Mouse (Mus musculus) hindbrain, embryonic 14.5 days (tissue): ENCODE measurements around the gene Gm4792. TPM values are rescaled to one million over a fixed set of nuclear protein-coding genes. Genes with fewer than 3 reads are reported as not detected.
A peak's percentile ranks its signal among the peaks of the same experiment; 100 is the strongest.

Experiments
- ATAC-seq: fragments of 200-750 bp; cut with Nextera tagmentation; 2 replicates; pipeline ENCODE4 v1.8.0; 2017; ENCODE audit warnings: moderate number of reproducible peaks, mild to moderate bottlenecking, moderate TSS enrichment, moderate library complexity; ENCODE audit not compliant: low FRiP score
- DNase-seq: peaks from one replicate; pipeline ENCODE4 v3.0.0-alpha.2; 2015; ENCODE audit warnings: low spot score
- H3K27ac ChIP-seq: fragments of 300-500 bp; sonication (generic); 2 replicates; pipeline ENCODE4 v1.5.1; 2014; ENCODE audit warnings: mild to moderate bottlenecking, moderate library complexity
- H3K27me3 ChIP-seq: fragments of 300-500 bp; sonication (generic); 2 replicates; pipeline ENCODE4 v1.6.1; 2014; ENCODE audit warnings: mild to moderate bottlenecking, low read length, mixed read lengths; ENCODE audit not compliant: control insufficient read depth, insufficient read depth
- H3K36me3 ChIP-seq: fragments of 300-500 bp; sonication (generic); replicated peaks from 2 replicates; pipeline ENCODE4 v1.6.1; 2014; ENCODE audit not compliant: control insufficient read depth, insufficient read depth
- H3K4me1 ChIP-seq: fragments of 300-500 bp; sonication (generic); replicated peaks from 2 replicates; pipeline ENCODE4 v1.6.1; 2014; ENCODE audit warnings: antibody characterized with exemption, low read length, mixed read lengths; ENCODE audit not compliant: control insufficient read depth, insufficient read depth
- H3K4me2 ChIP-seq: fragments of 300-500 bp; sonication (generic); replicated peaks from 2 replicates; pipeline ENCODE4 v1.6.1; 2014; ENCODE audit warnings: mild to moderate bottlenecking, moderate library complexity
- H3K4me3 ChIP-seq: fragments of 300-500 bp; sonication (generic); replicated peaks from 2 replicates; pipeline ENCODE4 v1.5.1; 2014; ENCODE audit warnings: mild to moderate bottlenecking, low read length
- H3K9ac ChIP-seq: fragments of 300-500 bp; sonication (generic); 2 replicates; pipeline ENCODE4 v1.6.1; 2014
- H3K9me3 ChIP-seq: fragments of 300-500 bp; sonication (generic); 2 replicates; pipeline ENCODE4 v1.6.1; 2016; ENCODE audit warnings: low read length; ENCODE audit not compliant: control insufficient read depth
- WGBS: fragments of 180-500 bp; shearing (Covaris S2); extraction: QIAGEN DNeasy Blood & Tissue Kit; methylation state at CpG from one replicate; pipeline ENCODE4 v1.1.7; 2014; 5-methylcytosine and 5-hydroxymethylcytosine counted together
- polyA plus RNA-seq: library from polyadenylated mRNA; unstranded; fragments of >200 nt; fragmentation: Nextera tagmentation; extraction: Ambion mirVana; gene quantifications from 2 replicates; pipeline ENCODE4 v1.2.1, GENCODE M21; 2014

Gene Gm4792
- polyA plus RNA-seq, 1 experiment from 2014 or later = 0.35 TPM

DNA sequence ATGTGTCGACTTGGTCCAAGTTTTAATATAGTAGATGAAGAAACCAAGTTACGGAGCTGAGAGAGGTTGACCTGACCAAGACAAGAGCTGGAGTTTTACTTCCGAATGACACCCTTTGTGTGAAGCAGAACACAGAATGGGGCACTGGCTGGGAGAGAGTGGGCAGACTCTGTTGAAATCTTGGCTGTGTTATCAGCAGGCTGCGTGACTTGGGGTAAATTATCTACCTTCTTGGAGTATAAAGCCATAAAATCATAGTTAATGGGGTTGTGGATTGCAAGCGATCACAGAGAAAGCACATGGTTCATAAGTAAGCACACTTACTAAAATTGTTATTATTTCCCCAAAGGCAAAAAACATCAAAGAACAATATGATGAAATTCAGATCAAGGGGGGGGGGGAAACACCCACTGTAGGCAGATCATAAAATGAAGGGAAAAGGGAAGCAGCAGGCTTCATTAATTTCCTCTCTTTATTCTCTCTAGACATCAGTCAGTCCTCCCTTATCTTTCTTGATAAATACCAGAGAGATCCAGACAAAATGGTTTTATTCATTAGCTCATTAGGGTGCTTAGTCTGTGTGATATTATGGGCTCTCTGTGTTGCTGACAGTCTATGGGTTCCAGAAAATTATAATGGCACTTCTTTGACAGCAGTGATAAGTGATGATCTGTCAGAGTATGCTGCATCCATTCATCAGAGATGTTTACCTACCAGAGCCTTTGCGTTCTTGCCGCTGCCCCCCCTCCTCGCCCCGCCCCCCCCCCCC, 12.2 kb upstream of the Gm4792 start:
- 54% methylated on average over 7 of the region's 9 CpGs for WGBS
- no peaks in the 10 kb centered on the region for H3K36me3 ChIP-seq
- H3K4me1 ChIP-seq = peaks cover 7% of the 10 kb centered on the region; the same call in 1 of the 2 replicates
- H3K4me2 ChIP-seq = no peak overlapping the region
- H3K9me3 ChIP-seq = no peaks in the 10 kb centered on the region
- peak overlapping the region; percentile 11; the same call in 1 of the 2 replicates for H3K27ac ChIP-seq
- DNase-seq (no peak), ATAC-seq (peak; percentile 32; the same call in 1 of the 2 replicates)
- H3K9ac ChIP-seq = no peak overlapping the region
- H3K27me3 ChIP-seq = no peaks in the 10 kb centered on the region; the same call in 1 of the 2 replicates
- H3K4me3 ChIP-seq = no peak overlapping the region

DNA sequence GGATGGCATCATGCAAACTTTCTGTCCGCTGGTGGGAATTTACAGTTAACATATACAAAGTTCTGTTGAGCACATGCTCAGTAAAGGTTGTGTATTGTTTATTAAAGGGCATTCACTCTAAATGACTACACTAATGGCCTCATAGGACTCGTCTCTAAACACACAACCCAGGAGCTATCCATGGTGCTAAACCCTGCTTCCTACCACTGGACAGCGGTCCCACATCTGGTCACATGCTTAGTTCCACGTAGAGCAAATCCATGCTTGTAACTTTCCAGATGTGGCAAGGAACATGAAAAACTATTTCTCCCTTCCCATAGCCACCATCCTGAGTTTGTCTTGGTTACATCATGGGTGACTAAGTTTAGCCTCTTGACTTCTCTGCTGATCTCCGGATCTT, 7.0 kb upstream of the Gm4792 start:
- ATAC-seq (no peak), DNase-seq (no peak)
- no peaks in the 10 kb centered on the region for H3K9me3 ChIP-seq
- H3K36me3 ChIP-seq = no peaks in the 10 kb centered on the region
- WGBS = 67% methylated on average over 5 of the region's 5 CpGs
- H3K4me1 ChIP-seq = no peaks in the 10 kb centered on the region
- no peak overlapping the region for H3K27ac ChIP-seq
- H3K4me3 ChIP-seq = no peak overlapping the region
- H3K4me2 ChIP-seq = no peak overlapping the region
- H3K27me3 ChIP-seq = no peaks in the 10 kb centered on the region
- H3K9ac ChIP-seq = no peak overlapping the region

DNA sequence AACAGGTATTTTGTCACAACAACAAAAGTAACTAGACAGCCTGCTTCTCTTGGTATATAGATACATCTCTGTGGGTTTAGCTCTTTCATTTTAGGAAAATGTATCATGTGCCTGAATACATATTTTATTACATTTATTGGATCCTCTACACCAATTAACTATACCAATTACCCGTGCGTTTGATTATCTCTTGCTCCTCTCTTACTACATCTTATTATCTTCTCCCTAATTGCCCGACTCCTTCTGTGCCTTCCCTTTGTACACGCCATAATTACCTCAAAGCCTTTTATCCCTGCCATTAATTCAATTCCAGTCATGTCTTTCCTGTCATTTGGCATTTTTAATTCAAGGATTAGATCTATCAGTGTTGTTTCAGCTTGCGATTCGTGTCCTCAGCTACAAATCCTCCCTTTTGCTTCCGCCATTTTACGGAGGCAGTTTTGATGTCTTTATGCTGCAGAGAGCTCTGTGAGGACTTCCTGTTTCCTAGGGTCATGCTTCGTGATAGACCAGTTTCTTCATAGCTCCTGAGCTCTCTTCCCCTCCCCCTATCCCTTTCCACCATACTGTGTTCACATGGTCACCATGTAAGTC, 5.7 kb upstream of the Gm4792 start:
- Histone ChIP-seq H3K4me2 (no peak overlapping the region), H3K4me1 (no peaks in the 10 kb centered on the region), H3K27ac (peak overlapping the region; percentile 38; the same call in 1 of the 2 replicates), H3K9me3 (no peaks in the 10 kb centered on the region), H3K9ac (no peak overlapping the region), H3K27me3 (no peaks in the 10 kb centered on the region), H3K36me3 (no peaks in the 10 kb centered on the region), H3K4me3 (no peak overlapping the region)
- DNase-seq (peak; percentile 33), ATAC-seq (no peak)
- 63% methylated on average over 9 of the region's 9 CpGs for WGBS

- ATAC-seq = no peak
- no peak for DNase-seq
- WGBS = 98% methylated on average over 2 of the region's 2 CpGs
Observed at GRCm38 (mm10) chr10:94299301-94299700, 798 bp upstream of the Gm4792 start.

DNA sequence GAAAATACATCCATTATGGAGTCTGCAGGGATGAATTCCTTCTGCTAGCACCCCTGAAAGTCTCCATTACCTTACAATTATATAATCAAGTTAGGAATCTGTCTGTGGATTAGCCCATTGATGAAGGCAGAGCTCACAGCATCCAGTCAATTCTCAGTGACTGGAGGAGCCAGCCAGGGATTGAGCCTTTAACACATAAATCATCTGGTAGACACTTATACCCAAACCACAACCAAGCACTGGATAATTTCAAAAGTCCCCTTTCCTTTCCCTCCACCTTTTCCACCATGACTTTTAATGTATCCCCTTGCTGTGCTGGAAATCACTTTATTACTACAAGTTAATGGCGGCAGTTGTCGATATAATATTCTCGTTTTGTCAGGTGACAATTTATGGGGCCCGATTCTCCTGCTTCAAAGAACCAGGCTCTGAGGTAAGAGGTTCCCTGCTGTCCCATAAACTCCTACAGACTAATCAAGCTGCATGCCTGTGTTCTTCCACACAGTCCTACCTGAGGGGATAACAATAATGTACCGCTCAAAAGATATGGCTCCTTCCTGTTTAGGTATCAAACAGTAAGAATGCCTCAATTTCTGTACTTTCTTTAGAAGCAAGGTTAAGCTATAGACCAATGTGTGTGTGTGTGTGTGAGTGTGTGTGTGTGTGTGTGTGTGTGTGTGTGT, 2.4 kb downstream of the Gm4792 start:
- peaks cover 20% of the 10 kb centered on the region for H3K4me1 ChIP-seq
- no peaks in the 10 kb centered on the region for H3K36me3 ChIP-seq
- no peak overlapping the region for H3K4me2 ChIP-seq
- 0 out of 2 replicates have a peak overlapping the region, but pooled peaks have one; percentile 16 for H3K27ac ChIP-seq
- H3K9ac ChIP-seq = no peak overlapping the region
- DNase-seq = no peak
- H3K27me3 ChIP-seq = no peaks in the 10 kb centered on the region
- 80% methylated on average over 5 of the region's 5 CpGs for WGBS
- H3K4me3 ChIP-seq = no peak overlapping the region
- no peak for ATAC-seq
- no peaks in the 10 kb centered on the region for H3K9me3 ChIP-seq

More at GRCm38 (mm10) chr10:94299301-94299700, 798 bp upstream of the Gm4792 start:
- no peak overlapping the region for H3K27ac ChIP-seq
- no peak overlapping the region for H3K4me2 ChIP-seq
- H3K4me3 ChIP-seq = no peak overlapping the region
- H3K9me3 ChIP-seq = no peaks in the 10 kb centered on the region
- H3K9ac ChIP-seq = no peak overlapping the region
- no peaks in the 10 kb centered on the region for H3K36me3 ChIP-seq
- no peaks in the 10 kb centered on the region for H3K27me3 ChIP-seq
- H3K4me1 ChIP-seq = peaks cover 20% of the 10 kb centered on the region

DNA sequence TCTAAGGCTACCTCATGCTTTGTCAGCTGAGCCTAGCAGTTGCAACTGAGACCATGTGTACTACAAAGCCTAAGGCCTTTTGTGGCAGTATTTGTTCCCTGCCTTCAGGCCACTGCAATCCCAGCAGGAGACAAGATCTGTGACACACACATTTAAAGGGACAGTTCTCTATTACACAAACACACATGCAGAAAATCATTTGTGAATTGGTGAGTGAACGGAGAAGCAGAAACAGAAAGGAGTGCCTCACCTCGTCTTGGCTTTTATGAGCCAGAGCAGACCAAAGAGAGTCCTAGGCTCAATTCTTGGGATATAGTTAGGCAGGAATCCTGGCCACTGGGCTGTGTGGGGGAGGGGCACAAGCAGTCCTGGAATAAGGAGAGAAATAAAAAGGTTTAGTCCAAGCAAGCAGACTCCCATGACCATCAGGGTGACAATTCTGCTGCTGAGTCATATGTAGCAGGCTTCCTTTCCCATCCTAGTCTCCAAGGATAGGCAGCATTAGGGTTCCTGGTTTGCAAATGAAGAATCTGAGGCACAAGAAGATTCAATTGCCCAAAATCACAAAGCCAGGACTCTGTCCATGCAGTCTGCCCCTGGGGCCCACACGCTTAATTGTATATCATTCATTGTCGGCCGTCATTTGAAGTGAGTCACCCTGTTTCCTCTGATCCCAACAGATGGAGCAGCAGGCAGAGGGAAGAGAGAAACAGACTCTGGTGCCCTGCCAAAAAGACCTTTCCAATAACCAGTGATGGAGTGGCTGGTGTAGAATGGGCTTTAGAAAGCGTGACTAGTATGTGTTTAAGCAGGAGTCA, 3.4 kb downstream of the Gm4792 start:
- peaks cover 20% of the 10 kb centered on the region for H3K4me1 ChIP-seq
- H3K36me3 ChIP-seq = no peaks in the 10 kb centered on the region
- peak overlapping the region; percentile 59 for H3K27ac ChIP-seq
- 19% methylated on average over 6 of the region's 6 CpGs for WGBS
- no peaks in the 10 kb centered on the region for H3K27me3 ChIP-seq
- H3K4me3 ChIP-seq = no peak overlapping the region
- no peak for DNase-seq
- peak; percentile 35; the same call in 1 of the 2 replicates for ATAC-seq
- H3K9ac ChIP-seq = peak overlapping the region; percentile 38
- H3K9me3 ChIP-seq = no peaks in the 10 kb centered on the region
- H3K4me2 ChIP-seq = no peak overlapping the region

- Histone ChIP-seq H3K27ac (peak overlapping the region; percentile 59), H3K4me2 (no peak overlapping the region), H3K9ac (peak overlapping the region; percentile 38; the same call in 1 of the 2 replicates), H3K9me3 (no peaks in the 10 kb centered on the region), H3K36me3 (no peaks in the 10 kb centered on the region), H3K4me1 (peaks cover 20% of the 10 kb centered on the region), H3K27me3 (no peaks in the 10 kb centered on the region), H3K4me3 (no peak overlapping the region)
- no peak for DNase-seq
- WGBS = 80% methylated on average over 5 of the region's 5 CpGs
- ATAC-seq = no peak
Observed at GRCm38 (mm10) chr10:94294437-94294836, 4.1 kb downstream of the Gm4792 start.

GRCm38 (mm10) chr10:94282797-94283196, 15.7 kb downstream of the Gm4792 start:
- DNase-seq = no peak
- WGBS = 86% methylated on average over 7 of the region's 7 CpGs

More at GRCm38 (mm10) chr10:94282797-94283196, 15.7 kb downstream of the Gm4792 start:
- H3K27ac ChIP-seq = no peak overlapping the region
- ATAC-seq = no peak
- no peak overlapping the region for H3K4me2 ChIP-seq
- no peak overlapping the region for H3K9ac ChIP-seq
- H3K9me3 ChIP-seq = no peaks in the 10 kb centered on the region
- H3K36me3 ChIP-seq = no peaks in the 10 kb centered on the region
- no peaks in the 10 kb centered on the region for H3K27me3 ChIP-seq
- peaks cover 11% of the 10 kb centered on the region; the same call in 1 of the 2 replicates for H3K4me1 ChIP-seq
- H3K4me3 ChIP-seq = no peak overlapping the region
